Mouse (Mus musculus) megakaryocyte progenitor cell, adult 5-6 weeks (primary cell): Measurements from ENCODE around the gene B3galnt1. TPM values are rescaled to one million over a fixed set of nuclear protein-coding genes. Genes with fewer than 3 reads are reported as not detected.
"Not testable (repeated sequence)": the region's sequence is repeated elsewhere in the genome, so short reads cannot be mapped to it uniquely, and the experiment has no call there.

ENCODE experiments used
- ATAC-seq: replicated peaks from 2 replicates; pipeline ENCODE4 v1.8.0; 2016; ENCODE audit warnings: mild to moderate bottlenecking, moderate TSS enrichment, inconsistent platforms; ENCODE audit not compliant: poor library complexity
- total RNA-seq, 2 experiments: library from RNA; stranded (forward) in 1 of 2; stranded (reverse) in 1 of 2; fragments of 157-497, 149-512 nt in 1 of 2; fragments of 200-1000 nt in 1 of 2; gene quantifications; 2 replicates each; pipeline versions ENCODE4 v1.2.3 to v1.2.4; 2015 to 2017

The B3galnt1 gene
- total RNA-seq, 2 experiments from 2014 or later = 0.12 to 0.84 TPM

GRCm38 (mm10) chr3:69572561-69572960 is 26.2 kb downstream of the B3galnt1 start:
- ATAC-seq = no peak

GRCm38 (mm10) chr3:69565586-69565985 is 33.2 kb downstream of the B3galnt1 start:
- ATAC-seq = not testable (repeated sequence)

- ATAC-seq = no peak
Measured at GRCm38 (mm10) chr3:69563406-69563805, 35.4 kb downstream of the B3galnt1 start.

GRCm38 (mm10) chr3:69561686-69562085 is 37.1 kb downstream of the B3galnt1 start:
- no peak for ATAC-seq

- ATAC-seq = peak; percentile 91
Measured at GRCm38 (mm10) chr3:69559975-69560330, 38.8 kb downstream of the B3galnt1 start.

GRCm38 (mm10) chr3:69559316-69559974 is 39.3 kb downstream of the B3galnt1 start:
- no peak for ATAC-seq

- no peak for ATAC-seq
Measured at GRCm38 (mm10) chr3:69556092-69556778, 42.5 kb downstream of the B3galnt1 start.

- ATAC-seq = no peak
Measured at GRCm38 (mm10) chr3:69555511-69555910, 43.2 kb downstream of the B3galnt1 start.

GRCm38 (mm10) chr3:69549602-69550001 is 49.2 kb downstream of the B3galnt1 start:
- no peak for ATAC-seq

- no peak for ATAC-seq
Measured at GRCm38 (mm10) chr3:69548704-69549455, 49.9 kb downstream of the B3galnt1 start.

GRCm38 (mm10) chr3:69545017-69545416 is 53.7 kb downstream of the B3galnt1 start:
- no peak for ATAC-seq

- no peak for ATAC-seq
Measured at GRCm38 (mm10) chr3:69543730-69544129, 55.0 kb downstream of the B3galnt1 start.

GRCm38 (mm10) chr3:69542962-69543361 is 55.8 kb downstream of the B3galnt1 start:
- no peak for ATAC-seq

- ATAC-seq = no peak
Measured at GRCm38 (mm10) chr3:69535941-69536647, 62.7 kb downstream of the B3galnt1 start.

- ATAC-seq = no peak
Measured at GRCm38 (mm10) chr3:69535486-69535885, 63.3 kb downstream of the B3galnt1 start.

- no peak for ATAC-seq
Measured at GRCm38 (mm10) chr3:69532687-69533086, 66.1 kb downstream of the B3galnt1 start.

GRCm38 (mm10) chr3:69531511-69531910 is 67.2 kb downstream of the B3galnt1 start:
- ATAC-seq = no peak

- no peak for ATAC-seq
Measured at GRCm38 (mm10) chr3:69529576-69529975, 69.2 kb downstream of the B3galnt1 start.

- ATAC-seq = peak; percentile 42
Measured at GRCm38 (mm10) chr3:69527384-69527783, 71.4 kb downstream of the B3galnt1 start.

GRCm38 (mm10) chr3:69525072-69525529 is 73.7 kb downstream of the B3galnt1 start:
- ATAC-seq = peak; percentile 32
